Mouse (Mus musculus) adrenal gland, postnatal 10 days (tissue): Measurements from ENCODE around the gene St8sia1. TPM values are rescaled to one million over a fixed set of nuclear protein-coding genes. Genes with fewer than 3 reads are reported as not detected.

Source experiments
- DNase-seq: peaks from one replicate; pipeline ENCODE4 v3.0.0; 2021; ENCODE audit warnings: mixed read lengths
- total RNA-seq, 2 experiments: library from RNA; stranded (reverse); gene quantifications; 2 replicates each; pipeline ENCODE4 v1.2.3; 2021

Gene St8sia1
- total RNA-seq, 2 experiments from 2014 or later, result 1.7 to 2.5 TPM

GRCm38 (mm10) chr6:142944470-142944869 is 19.8 kb downstream of the St8sia1 start:
- DNase-seq, result no peak

- no peak for DNase-seq
These were observed 20.8 kb downstream of the St8sia1 start for GRCm38 (mm10) chr6:142943419-142943818.

GRCm38 (mm10) chr6:142941596-142942381 is 22.5 kb downstream of the St8sia1 start:
- DNase-seq, result no peak

- no peak for DNase-seq
These were observed 23.2 kb downstream of the St8sia1 start for GRCm38 (mm10) chr6:142941078-142941477.

- DNase-seq, result peak; percentile 40
These were observed 25.5 kb downstream of the St8sia1 start for GRCm38 (mm10) chr6:142938549-142939345.

- no peak for DNase-seq
These were observed 26.2 kb downstream of the St8sia1 start for GRCm38 (mm10) chr6:142938074-142938473.

- no peak for DNase-seq
These were observed 31.7 kb downstream of the St8sia1 start for GRCm38 (mm10) chr6:142932582-142932981.

- no peak for DNase-seq
These were observed 32.1 kb downstream of the St8sia1 start for GRCm38 (mm10) chr6:142932144-142932543.

- no peak for DNase-seq
These were observed 35.5 kb downstream of the St8sia1 start for GRCm38 (mm10) chr6:142928551-142929309.

- DNase-seq, result no peak
These were observed 37.2 kb downstream of the St8sia1 start for GRCm38 (mm10) chr6:142926901-142927605.

- no peak for DNase-seq
These were observed 38.3 kb downstream of the St8sia1 start for GRCm38 (mm10) chr6:142925921-142926320.

- no peak for DNase-seq
These were observed 38.9 kb downstream of the St8sia1 start for GRCm38 (mm10) chr6:142925374-142925773.

- no peak for DNase-seq
These were observed 43.4 kb downstream of the St8sia1 start for GRCm38 (mm10) chr6:142920901-142921300.

GRCm38 (mm10) chr6:142918691-142919090 is 45.6 kb downstream of the St8sia1 start:
- DNase-seq, result no peak

GRCm38 (mm10) chr6:142917471-142917901 is 46.8 kb downstream of the St8sia1 start:
- DNase-seq, result no peak

- DNase-seq, result no peak
These were observed 47.8 kb downstream of the St8sia1 start for GRCm38 (mm10) chr6:142916271-142916941.

GRCm38 (mm10) chr6:142915464-142915863 is 48.8 kb downstream of the St8sia1 start:
- DNase-seq, result no peak

- no peak for DNase-seq
These were observed 49.6 kb downstream of the St8sia1 start for GRCm38 (mm10) chr6:142914676-142915075.

- no peak for DNase-seq
These were observed 53.0 kb downstream of the St8sia1 start for GRCm38 (mm10) chr6:142911263-142911662.

GRCm38 (mm10) chr6:142910721-142911120 is 53.5 kb downstream of the St8sia1 start:
- no peak for DNase-seq

GRCm38 (mm10) chr6:142909771-142910105 is 54.5 kb downstream of the St8sia1 start:
- DNase-seq, result no peak
